Mouse (Mus musculus) liver, postnatal 0 days (tissue): ENCODE measurements around the gene Tspan6. TPM values are rescaled to one million over a fixed set of nuclear protein-coding genes. Genes with fewer than 3 reads are reported as not detected.

Experiments
- ATAC-seq: fragments of 200-750 bp; cut with Nextera tagmentation; 2 replicates; pipeline ENCODE4 v1.8.0; 2017; ENCODE audit warnings: mild to moderate bottlenecking, moderate library complexity
- DNase-seq: peaks from one replicate; pipeline ENCODE4 v3.0.0-alpha.2; 2016
- H3K27ac ChIP-seq: fragments of 300-500 bp; sonication (generic); 2 replicates; pipeline ENCODE4 v1.5.1; 2014; ENCODE audit warnings: antibody characterized with exemption, moderate library complexity, mild to moderate bottlenecking, low read depth
- H3K27me3 ChIP-seq: fragments of 300-500 bp; sonication (generic); 2 replicates; pipeline ENCODE4 v1.6.1; 2014; ENCODE audit warnings: low read length, control low read depth, mixed read lengths; ENCODE audit not compliant: insufficient read depth
- H3K36me3 ChIP-seq: fragments of 300-500 bp; sonication (generic); replicated peaks from 2 replicates; pipeline ENCODE4 v1.6.1; 2014; ENCODE audit warnings: mild to moderate bottlenecking, control low read depth, low read length, moderate library complexity, mixed read lengths; ENCODE audit not compliant: insufficient read depth
- H3K4me1 ChIP-seq: fragments of 300-500 bp; sonication (generic); 2 replicates; pipeline ENCODE4 v1.6.1; 2014; ENCODE audit warnings: antibody characterized with exemption, mild to moderate bottlenecking, control low read depth; ENCODE audit not compliant: insufficient read depth
- H3K4me2 ChIP-seq: fragments of 300-500 bp; sonication (generic); 2 replicates; pipeline ENCODE4 v1.6.1; 2014; ENCODE audit warnings: low read depth, mild to moderate bottlenecking, low read length, moderate library complexity, mixed read lengths
- H3K4me3 ChIP-seq: fragments of 300-500 bp; sonication (generic); 2 replicates; pipeline ENCODE4 v1.5.1; 2014; ENCODE audit warnings: low read depth, low read length
- H3K9ac ChIP-seq: fragments of 300-500 bp; sonication (generic); replicated peaks from 2 replicates; pipeline ENCODE4 v1.6.1; 2014; ENCODE audit warnings: mild to moderate bottlenecking, moderate library complexity
- H3K9me3 ChIP-seq: fragments of 300-500 bp; sonication (generic); 2 replicates; pipeline ENCODE4 v1.6.1; 2016; ENCODE audit warnings: mild to moderate bottlenecking, control low read depth, low read length, mixed read lengths
- CTCF ChIP-seq: sonication (generic); IDR thresholded peaks from 2 replicates; pipeline ENCODE4 v1.5.1; 2016; ENCODE audit warnings: antibody characterized with exemption, low read depth
- EP300 ChIP-seq: IDR thresholded peaks from 2 replicates; pipeline ENCODE4 v1.6.1; 2016; ENCODE audit warnings: antibody characterized with exemption, low read depth, mild to moderate bottlenecking
- WGBS: fragments of 180-500 bp; shearing (Covaris S2); extraction: QIAGEN DNeasy Blood & Tissue Kit; methylation state at CpG from one replicate; pipeline ENCODE4 v1.1.7; 2014; ENCODE audit not compliant: insufficient replicate concordance; 5-methylcytosine and 5-hydroxymethylcytosine counted together
- polyA plus RNA-seq: library from polyadenylated mRNA; unstranded; fragments of >200 nt; fragmentation: Nextera tagmentation; extraction: Ambion mirVana; gene quantifications from 2 replicates; pipeline ENCODE4 v1.2.1, GENCODE M21; 2015

The Tspan6 gene
- 6.3 and 6.7 TPM in 2 replicates for polyA plus RNA-seq

- H3K9ac ChIP-seq = peak within 1 kb of the TSS; percentile 65
- H3K27me3 ChIP-seq = no peaks in the 10 kb centered on the region
- TF ChIP-seq CTCF = peak; percentile 50
- TF ChIP-seq EP300 = no peak
- peak within 1 kb of the TSS; percentile 72 for H3K4me2 ChIP-seq
- no peaks in the 10 kb centered on the region for H3K4me1 ChIP-seq
- ATAC-seq = peak; percentile 70
- whole genome bisulfite sequencing = 18% methylated on average over 33 of the region's 33 CpGs
- H3K4me3 ChIP-seq = peak within 1 kb of the TSS; percentile 47
- H3K36me3 ChIP-seq = no peaks in the 10 kb centered on the region
- no peaks in the 10 kb centered on the region for H3K9me3 ChIP-seq
- peak; percentile 58 for DNase-seq
- no peak within 1 kb of the TSS for H3K27ac ChIP-seq
Measured at GRCm38 (mm10) chrX:133898014-133898542, at the start of gene Tspan6. Gene Tspan6, minus strand, starts transcription at chrX:133898429.

DNA sequence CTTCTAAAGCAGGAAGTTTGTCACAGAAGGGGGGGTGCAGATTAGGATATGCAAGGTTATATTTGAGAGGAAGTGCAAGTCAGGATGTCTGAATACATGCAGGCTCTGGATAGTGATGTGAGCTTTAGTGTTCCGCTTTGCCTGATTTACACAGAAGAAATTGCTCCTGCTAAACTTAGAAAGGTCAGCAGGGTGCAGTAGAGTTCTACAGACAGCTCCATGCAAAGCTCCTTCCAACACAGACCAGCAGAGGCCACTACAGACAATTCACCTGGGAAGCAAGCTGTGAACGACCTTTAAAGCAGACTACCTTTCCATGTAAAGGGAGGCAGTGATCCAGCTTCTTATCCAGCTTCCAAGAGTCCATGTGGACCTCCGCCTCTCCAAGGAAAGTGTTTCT lies 49.2 kb upstream of the Tspan6 start:
- H3K4me3 ChIP-seq = no peak overlapping the region
- no peaks in the 10 kb centered on the region for H3K4me1 ChIP-seq
- ATAC-seq (peak; percentile 51; the same call in 1 of the 2 replicates), DNase-seq (peak; percentile 33)
- H3K36me3 ChIP-seq = no peaks in the 10 kb centered on the region
- no peak overlapping the region for H3K4me2 ChIP-seq
- 35% methylated on average over 3 of the region's 3 CpGs for WGBS
- no peaks in the 10 kb centered on the region for H3K9me3 ChIP-seq
- TF ChIP-seq CTCF (peak; percentile 86), EP300 (no peak)
- H3K27me3 ChIP-seq = no peaks in the 10 kb centered on the region
- no peak overlapping the region for H3K27ac ChIP-seq
- no peak overlapping the region for H3K9ac ChIP-seq

DNA sequence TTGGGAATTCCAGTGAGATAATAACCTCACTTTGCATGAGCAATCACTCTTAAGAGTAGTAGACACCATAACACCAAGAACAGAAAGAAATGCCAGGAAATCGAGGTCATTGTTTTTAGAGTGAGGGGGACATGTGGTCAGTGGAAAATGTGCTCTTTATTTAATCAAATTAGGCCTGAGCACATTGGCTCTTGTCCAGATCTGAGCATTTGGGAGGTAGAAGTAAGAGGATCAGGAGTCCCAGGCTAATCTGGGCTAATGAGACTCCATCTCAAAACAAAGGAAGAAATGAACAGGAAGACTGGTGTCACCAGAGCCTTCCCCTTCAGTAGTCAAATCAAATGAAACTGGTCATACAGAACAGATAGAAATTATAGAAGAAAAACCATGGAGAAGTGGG lies 41.3 kb upstream of the Tspan6 start:
- Histone ChIP-seq H3K27me3 (no peaks in the 10 kb centered on the region), H3K9ac (no peak overlapping the region), H3K27ac (no peak overlapping the region), H3K4me2 (no peak overlapping the region), H3K4me3 (no peak overlapping the region), H3K36me3 (no peaks in the 10 kb centered on the region), H3K4me1 (no peaks in the 10 kb centered on the region), H3K9me3 (no peaks in the 10 kb centered on the region)
- 50% methylated on average over 1 of the region's 1 CpGs for WGBS
- no peak for TF ChIP-seq EP300
- no peak for TF ChIP-seq CTCF
- ATAC-seq (no peak), DNase-seq (no peak)

- Histone ChIP-seq H3K36me3 (no peaks in the 10 kb centered on the region), H3K27ac (no peak overlapping the region), H3K9ac (no peak overlapping the region), H3K4me3 (no peak overlapping the region), H3K4me2 (no peak overlapping the region), H3K4me1 (no peaks in the 10 kb centered on the region), H3K9me3 (no peaks in the 10 kb centered on the region), H3K27me3 (no peaks in the 10 kb centered on the region)
- DNase-seq (no peak), ATAC-seq (no peak)
- TF ChIP-seq CTCF (no peak), EP300 (no peak)
- 61% methylated on average over 4 of the region's 4 CpGs for WGBS
Measured at GRCm38 (mm10) chrX:133936605-133937225, 38.5 kb upstream of the Tspan6 start.

GRCm38 (mm10) chrX:133931302-133932013 lies 33.2 kb upstream of the Tspan6 start:
- H3K27ac ChIP-seq = no peak overlapping the region
- peaks cover 3% of the 10 kb centered on the region; the same call in 1 of the 2 replicates for H3K27me3 ChIP-seq
- H3K36me3 ChIP-seq = no peaks in the 10 kb centered on the region
- TF ChIP-seq CTCF = peak; percentile 63
- TF ChIP-seq EP300 = no peak
- no peaks in the 10 kb centered on the region for H3K9me3 ChIP-seq
- ATAC-seq (no peak), DNase-seq (peak; percentile 13)
- H3K4me3 ChIP-seq = no peak overlapping the region
- H3K9ac ChIP-seq = no peak overlapping the region
- no peak overlapping the region for H3K4me2 ChIP-seq
- H3K4me1 ChIP-seq = no peaks in the 10 kb centered on the region
- WGBS = 54% methylated on average over 12 of the region's 12 CpGs

DNA sequence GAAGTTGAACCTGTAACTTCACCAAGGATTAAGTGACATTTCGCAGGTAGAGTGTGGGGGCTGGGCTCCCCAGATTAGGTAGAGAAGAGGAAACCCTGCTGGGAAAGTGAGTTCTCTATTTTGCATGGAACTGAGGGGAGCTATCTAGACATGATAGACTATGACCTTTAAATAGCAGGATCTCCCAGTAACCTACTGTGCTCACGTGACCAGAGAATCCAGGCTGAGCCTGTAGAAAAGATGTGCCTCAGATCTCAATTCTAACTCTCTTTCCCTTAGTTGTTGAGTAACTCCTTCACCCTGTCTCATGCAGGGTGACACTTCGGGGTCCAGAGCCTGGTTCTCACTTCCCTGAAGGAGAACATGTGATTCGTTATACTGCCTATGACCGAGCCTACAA lies 28.5 kb upstream of the Tspan6 start:
- TF ChIP-seq CTCF (no peak), EP300 (no peak)

More for the DNA sequence above, 28.5 kb upstream of the Tspan6 start:
- H3K27ac ChIP-seq = no peak overlapping the region
- H3K27me3 ChIP-seq = peaks cover 3% of the 10 kb centered on the region; the same call in 1 of the 2 replicates
- ATAC-seq = no peak
- H3K4me1 ChIP-seq = no peaks in the 10 kb centered on the region
- no peaks in the 10 kb centered on the region for H3K9me3 ChIP-seq
- 59% methylated on average over 5 of the region's 5 CpGs for WGBS
- no peak for DNase-seq
- H3K4me2 ChIP-seq = no peak overlapping the region
- H3K9ac ChIP-seq = no peak overlapping the region
- H3K4me3 ChIP-seq = no peak overlapping the region
- H3K36me3 ChIP-seq = no peaks in the 10 kb centered on the region
